Mouse (Mus musculus) embryonic facial prominence, embryonic 11.5 days (tissue): ENCODE data around the gene Plcb3. TPM values are rescaled to one million over a fixed set of nuclear protein-coding genes. Genes with fewer than 3 reads are reported as not detected.
"Not testable (repeated sequence)": the region's sequence is repeated elsewhere in the genome, so short reads cannot be mapped to it uniquely, and the experiment has no call there.

Experiments
- ATAC-seq: fragments of 200-750 bp; cut with Nextera tagmentation; replicated peaks from 2 replicates; pipeline ENCODE4 v1.8.0; 2017; ENCODE audit warnings: low read depth; ENCODE audit not compliant: insufficient number of reproducible peaks, low FRiP score, low TSS enrichment
- DNase-seq: peaks from one replicate; pipeline ENCODE4 v3.0.0-alpha.2; 2015; ENCODE audit warnings: low spot score
- H3K27ac ChIP-seq: fragments of 300-500 bp; sonication (generic); replicated peaks from 2 replicates; pipeline ENCODE4 v1.5.1; 2014; ENCODE audit warnings: mild to moderate bottlenecking, low read depth, low read length, control low read depth
- H3K27me3 ChIP-seq: fragments of 300-500 bp; sonication (generic); 2 replicates; pipeline ENCODE4 v1.6.1; 2014; ENCODE audit warnings: mild to moderate bottlenecking, low read length, moderate library complexity, mixed read lengths; ENCODE audit not compliant: control insufficient read depth, insufficient read depth
- H3K36me3 ChIP-seq: fragments of 300-500 bp; sonication (generic); replicated peaks from 2 replicates; pipeline ENCODE4 v1.6.1; 2014; ENCODE audit warnings: low read depth, mild to moderate bottlenecking, low read length, moderate library complexity, mixed read lengths; ENCODE audit not compliant: control insufficient read depth, insufficient read depth
- H3K4me1 ChIP-seq: fragments of 300-500 bp; sonication (generic); 2 replicates; pipeline ENCODE4 v1.6.1; 2014; ENCODE audit warnings: low read length, mixed read lengths; ENCODE audit not compliant: control insufficient read depth, insufficient read depth
- H3K4me2 ChIP-seq: fragments of 300-500 bp; sonication (generic); 2 replicates; pipeline ENCODE4 v1.6.1; 2014; ENCODE audit warnings: low read depth, mild to moderate bottlenecking, control low read depth, low read length, moderate library complexity
- H3K4me3 ChIP-seq: fragments of 300-500 bp; sonication (generic); 2 replicates; pipeline ENCODE4 v1.5.1; 2014; ENCODE audit warnings: low read depth, low read length, control low read depth
- H3K9ac ChIP-seq: fragments of 300-500 bp; sonication (generic); replicated peaks from 2 replicates; pipeline ENCODE4 v1.6.1; 2014; ENCODE audit warnings: mild to moderate bottlenecking, control low read depth, low read length
- H3K9me3 ChIP-seq: fragments of 300-500 bp; sonication (generic); replicated peaks from 2 replicates; pipeline ENCODE4 v1.6.1; 2016; ENCODE audit warnings: mild to moderate bottlenecking, low read length, inconsistent platforms, mixed read lengths; ENCODE audit not compliant: control insufficient read depth
- WGBS: fragments of 180-500 bp; shearing (Covaris S2); extraction: QIAGEN DNeasy Blood & Tissue Kit; methylation state at CpG from one replicate; pipeline ENCODE4 v1.1.7; 2014; 5-methylcytosine and 5-hydroxymethylcytosine counted together
- polyA plus RNA-seq: library from polyadenylated mRNA; unstranded; fragments of >200 nt; fragmentation: Nextera tagmentation; extraction: Ambion mirVana; gene quantifications from 2 replicates; pipeline ENCODE4 v1.2.1, GENCODE M21; 2014

Plcb3 gene
- polyA plus RNA-seq, 1 experiment from 2014 or later: 22.6 TPM

- H3K36me3 ChIP-seq: peaks cover 1% of the 10 kb centered on the region
- H3K9me3 ChIP-seq: no peaks in the 10 kb centered on the region
- no peak overlapping the region for H3K4me2 ChIP-seq
- H3K27me3 ChIP-seq: no peaks in the 10 kb centered on the region
- DNase-seq (no peak), ATAC-seq (no peak)
- H3K4me1 ChIP-seq: peaks cover 12% of the 10 kb centered on the region
- H3K4me3 ChIP-seq: no peak overlapping the region
- no peak overlapping the region for H3K9ac ChIP-seq
- no peak overlapping the region for H3K27ac ChIP-seq
- 92% methylated on average over 8 of the region's 8 CpGs for WGBS
Measured at GRCm38 (mm10) chr19:6994002-6994401, 17.7 kb upstream of the Plcb3 start.

- Histone ChIP-seq H3K36me3 (no peaks in the 10 kb centered on the region; the same call in 1 of the 2 replicates), H3K27ac (0 out of 2 replicates have a peak overlapping the region, but pooled peaks have one; percentile 47), H3K9me3 (no peaks in the 10 kb centered on the region), H3K4me2 (peak overlapping the region; percentile 67), H3K9ac (peak overlapping the region; percentile 59), H3K4me1 (peaks cover 12% of the 10 kb centered on the region), H3K4me3 (peak overlapping the region; percentile 37), H3K27me3 (no peaks in the 10 kb centered on the region)
- no peak for ATAC-seq
- WGBS: 59% methylated on average over 14 of the region's 14 CpGs
- DNase-seq: no peak
Measured at GRCm38 (mm10) chr19:6993011-6993770, 16.9 kb upstream of the Plcb3 start.

GRCm38 (mm10) chr19:6992011-6992858 lies 16.0 kb upstream of the Plcb3 start, which contains the start of gene Dnajc4:
Gene Dnajc4 (minus strand): TSS chr19:6992572.
- peak within 1 kb of the TSS; percentile 37 for H3K4me3 ChIP-seq
- H3K27me3 ChIP-seq: no peaks in the 10 kb centered on the region
- WGBS: 2% methylated on average over 37 of the region's 37 CpGs
- ATAC-seq: peak; percentile 86
- H3K4me1 ChIP-seq: peaks cover 12% of the 10 kb centered on the region
- H3K36me3 ChIP-seq: no peaks in the 10 kb centered on the region
- peak; percentile 99 for DNase-seq
- 0 out of 2 replicates have a peak within 1 kb of the TSS, but pooled peaks have one; percentile 47 for H3K27ac ChIP-seq
- peak within 1 kb of the TSS; percentile 67 for H3K4me2 ChIP-seq
- peak within 1 kb of the TSS; percentile 63 for H3K9ac ChIP-seq
- H3K9me3 ChIP-seq: no peaks in the 10 kb centered on the region

GRCm38 (mm10) chr19:6991166-6991565 lies 14.9 kb upstream of the Plcb3 start:
- not testable (repeated sequence) for H3K27ac ChIP-seq, H3K9me3 ChIP-seq, H3K4me3 ChIP-seq, H3K4me2 ChIP-seq, H3K36me3 ChIP-seq, H3K4me1 ChIP-seq, DNase-seq, ATAC-seq, H3K9ac ChIP-seq, H3K27me3 ChIP-seq
- WGBS: 93% methylated on average over 6 of the region's 6 CpGs

GRCm38 (mm10) chr19:6990712-6991111 lies 14.4 kb upstream of the Plcb3 start:
- H3K4me3 ChIP-seq: no peak overlapping the region
- H3K36me3 ChIP-seq: no peaks in the 10 kb centered on the region
- 91% methylated on average over 6 of the region's 6 CpGs for WGBS
- ATAC-seq (no peak), DNase-seq (no peak)
- no peaks in the 10 kb centered on the region for H3K27me3 ChIP-seq
- H3K27ac ChIP-seq: no peak overlapping the region
- H3K9me3 ChIP-seq: no peaks in the 10 kb centered on the region
- no peak overlapping the region for H3K9ac ChIP-seq
- no peak overlapping the region for H3K4me2 ChIP-seq
- peaks cover 8% of the 10 kb centered on the region for H3K4me1 ChIP-seq

GRCm38 (mm10) chr19:6989251-6989650 lies 13.0 kb upstream of the Plcb3 start:
- Histone ChIP-seq H3K36me3 (no peaks in the 10 kb centered on the region), H3K27me3 (no peaks in the 10 kb centered on the region), H3K27ac (no peak overlapping the region), H3K9ac (no peak overlapping the region), H3K4me1 (peaks cover 4% of the 10 kb centered on the region; the same call in 1 of the 2 replicates), H3K4me3 (0 out of 2 replicates have a peak overlapping the region, but pooled peaks have one; percentile 3), H3K4me2 (no peak overlapping the region), H3K9me3 (no peaks in the 10 kb centered on the region)
- ATAC-seq (no peak), DNase-seq (no peak)
- WGBS: 84% methylated on average over 8 of the region's 8 CpGs

GRCm38 (mm10) chr19:6987904-6988285 lies 11.6 kb upstream of the Plcb3 start:
- peak overlapping the region; percentile 91 for H3K4me3 ChIP-seq
- no peaks in the 10 kb centered on the region for H3K9me3 ChIP-seq
- H3K4me1 ChIP-seq: peaks cover under 1% of the 10 kb centered on the region; the same call in 1 of the 2 replicates
- DNase-seq: no peak
- H3K27ac ChIP-seq: peak overlapping the region; percentile 63
- peak overlapping the region; percentile 87 for H3K4me2 ChIP-seq
- ATAC-seq: no peak
- no peaks in the 10 kb centered on the region for H3K36me3 ChIP-seq
- H3K27me3 ChIP-seq: no peaks in the 10 kb centered on the region
- H3K9ac ChIP-seq: peak overlapping the region; percentile 94
- 6% methylated on average over 8 of the region's 8 CpGs for whole genome bisulfite sequencing
